Mouse (Mus musculus): Measurements from ENCODE around the gene Hnrnpa2b1. TPM values are rescaled to one million over a fixed set of nuclear protein-coding genes. Genes with fewer than 3 reads are reported as not detected.
A peak's percentile ranks its signal among the peaks of the same experiment; 100 is the strongest.

The Hnrnpa2b1 gene
- polyA plus RNA-seq, 1 experiment from 2014 or later: 712 TPM

- H3K27me3 ChIP-seq (ENCODE audit: control insufficient read depth, insufficient read depth, low read depth, low read length): peaks cover 23% of the 10 kb centered on the region
- WGBS (ENCODE audit: insufficient replicate concordance): 69% methylated on average over 9 of the region's 9 CpGs
- no peak overlapping the region for H3K4me2 ChIP-seq (ENCODE audit: low read depth, low read length)
- no peak for ATAC-seq (ENCODE audit: low read depth)
- no peak overlapping the region for H3K27ac ChIP-seq (ENCODE audit: low read length)
- no peak overlapping the region for H3K9ac ChIP-seq (ENCODE audit: low read depth, low read length)
- no peaks in the 10 kb centered on the region for H3K9me3 ChIP-seq (replicated peaks; ENCODE audit: control insufficient read depth, low read length)
- H3K36me3 ChIP-seq (ENCODE audit: control insufficient read depth, insufficient read depth): no peaks in the 10 kb centered on the region
- no peak overlapping the region for H3K4me3 ChIP-seq (ENCODE audit: low read depth, low read length)
- H3K4me1 ChIP-seq (ENCODE audit: control insufficient read depth, low read depth, low read length): no peaks in the 10 kb centered on the region
Observed at GRCm38 (mm10) chr6:51438826-51439330, 30.8 kb downstream of the Hnrnpa2b1 start.

- ATAC-seq (ENCODE audit: low read depth): no peak
- no peak overlapping the region for H3K4me2 ChIP-seq (ENCODE audit: low read depth, low read length)
- H3K4me3 ChIP-seq (ENCODE audit: low read depth, low read length): no peak overlapping the region
- no peaks in the 10 kb centered on the region for H3K36me3 ChIP-seq (ENCODE audit: control insufficient read depth, insufficient read depth)
- H3K27ac ChIP-seq (ENCODE audit: low read length): no peak overlapping the region
- no peak overlapping the region for H3K9ac ChIP-seq (ENCODE audit: low read depth, low read length)
- H3K27me3 ChIP-seq (ENCODE audit: control insufficient read depth, insufficient read depth, low read depth, low read length): peaks cover 35% of the 10 kb centered on the region
- H3K9me3 ChIP-seq (replicated peaks; ENCODE audit: control insufficient read depth, low read length): no peaks in the 10 kb centered on the region
- WGBS (ENCODE audit: insufficient replicate concordance): 57% methylated on average over 4 of the region's 4 CpGs
- H3K4me1 ChIP-seq (ENCODE audit: control insufficient read depth, low read depth, low read length): peaks cover 7% of the 10 kb centered on the region
Observed at GRCm38 (mm10) chr6:51437665-51438064, 32.0 kb downstream of the Hnrnpa2b1 start.

GRCm38 (mm10) chr6:51434270-51434669 lies 35.4 kb downstream of the Hnrnpa2b1 start:
- Histone ChIP-seq H3K9me3 (replicated peaks; ENCODE audit: control insufficient read depth, low read length) (no peaks in the 10 kb centered on the region), H3K9ac (ENCODE audit: low read depth, low read length) (no peak overlapping the region), H3K27me3 (ENCODE audit: control insufficient read depth, insufficient read depth, low read depth, low read length) (peaks cover 45% of the 10 kb centered on the region), H3K4me2 (ENCODE audit: low read depth, low read length) (no peak overlapping the region), H3K4me3 (ENCODE audit: low read depth, low read length) (no peak overlapping the region), H3K36me3 (ENCODE audit: control insufficient read depth, insufficient read depth) (no peaks in the 10 kb centered on the region), H3K4me1 (ENCODE audit: control insufficient read depth, low read depth, low read length) (peaks cover 13% of the 10 kb centered on the region), H3K27ac (ENCODE audit: low read length) (no peak overlapping the region)
- ATAC-seq (ENCODE audit: low read depth): no peak
- WGBS (ENCODE audit: insufficient replicate concordance): 35% methylated on average over 7 of the region's 7 CpGs

DNA sequence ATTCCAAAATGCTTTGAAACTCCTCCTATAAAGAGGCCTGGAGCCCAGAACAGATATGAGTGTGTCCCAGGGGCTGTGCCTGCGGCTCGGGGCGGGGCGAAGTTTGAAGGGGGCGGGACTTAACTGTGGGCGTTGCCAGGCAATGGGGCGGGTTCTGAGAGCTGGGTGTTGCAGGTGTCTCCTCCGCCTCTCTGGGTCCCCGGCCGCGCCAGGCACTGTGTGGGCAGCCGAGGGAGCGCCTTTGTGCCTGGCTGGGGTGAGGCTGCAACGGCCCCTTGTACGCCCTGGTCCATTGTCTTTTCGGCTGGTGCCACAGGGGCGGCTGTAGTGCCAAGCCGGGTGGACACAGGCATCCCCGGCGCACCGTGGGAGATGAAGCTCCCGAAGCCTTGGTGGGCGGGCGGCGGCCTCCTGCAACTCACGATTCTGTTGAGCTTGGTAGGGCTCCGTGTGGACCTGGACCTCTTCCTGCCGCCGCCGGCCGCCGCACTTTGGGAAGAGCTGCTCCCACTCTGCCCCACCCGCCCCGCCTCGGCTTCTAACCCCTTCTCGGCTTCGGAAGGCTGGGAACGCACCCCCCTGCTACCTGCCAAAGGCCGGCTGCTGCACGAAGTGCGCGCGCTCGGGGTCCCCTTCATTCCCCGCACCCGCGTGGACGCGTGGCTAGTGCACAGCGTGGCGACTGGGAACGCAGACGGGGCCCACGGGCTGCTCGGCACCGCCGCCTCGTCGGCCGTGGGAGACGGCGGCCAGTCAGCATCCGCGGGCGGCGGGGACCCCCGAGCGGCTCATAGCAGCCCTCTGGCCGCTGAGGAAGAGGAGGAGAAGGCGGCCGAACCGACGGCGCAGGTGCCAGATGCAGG lies 36.9 kb downstream of the Hnrnpa2b1 start, which contains the start of gene Nfe2l3:
TSS of gene Nfe2l3 (plus strand) at position 136 of the 863 bp plus-strand sequence.
- Histone ChIP-seq H3K9me3 (replicated peaks; ENCODE audit: control insufficient read depth, low read length) (no peaks in the 10 kb centered on the region), H3K4me3 (ENCODE audit: low read depth, low read length) (peak within 1 kb of the TSS; percentile 47), H3K27ac (ENCODE audit: low read length) (no peak within 1 kb of the TSS), H3K27me3 (ENCODE audit: control insufficient read depth, insufficient read depth, low read depth, low read length) (peaks cover 42% of the 10 kb centered on the region), H3K36me3 (ENCODE audit: control insufficient read depth, insufficient read depth) (no peaks in the 10 kb centered on the region), H3K4me2 (ENCODE audit: low read depth, low read length) (peak within 1 kb of the TSS; percentile 75), H3K4me1 (ENCODE audit: control insufficient read depth, low read depth, low read length) (peaks cover 13% of the 10 kb centered on the region), H3K9ac (ENCODE audit: low read depth, low read length) (no peak within 1 kb of the TSS)
- WGBS (ENCODE audit: insufficient replicate concordance): 1% methylated on average over 74 of the region's 74 CpGs
- peak; percentile 90 for ATAC-seq (ENCODE audit: low read depth)

DNA sequence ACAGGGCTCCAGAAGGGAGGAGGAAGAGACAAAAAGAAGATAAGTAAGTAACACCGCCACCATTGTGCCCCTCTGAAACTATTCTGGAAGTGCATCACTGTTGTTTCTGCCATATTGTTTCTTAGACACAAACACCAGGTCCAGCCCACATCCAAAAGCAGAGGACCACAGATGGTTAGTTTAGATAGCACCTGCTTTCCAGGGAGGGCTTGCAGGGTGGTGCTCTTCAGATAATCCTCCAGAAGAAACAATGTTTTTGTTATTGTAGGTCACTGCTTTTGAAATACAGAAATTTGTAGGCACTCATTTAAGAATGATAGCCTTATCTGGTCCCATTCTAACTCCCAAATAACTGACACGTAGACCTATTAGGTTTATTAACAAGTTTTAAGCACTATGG lies 45.2 kb downstream of the Hnrnpa2b1 start:
- peak; percentile 39; the same call in 1 of the 2 replicates for ATAC-seq (ENCODE audit: low read depth)
- Histone ChIP-seq H3K9ac (ENCODE audit: low read depth, low read length) (no peak overlapping the region), H3K36me3 (ENCODE audit: control insufficient read depth, insufficient read depth) (no peaks in the 10 kb centered on the region), H3K4me3 (ENCODE audit: low read depth, low read length) (no peak overlapping the region), H3K9me3 (replicated peaks; ENCODE audit: control insufficient read depth, low read length) (no peaks in the 10 kb centered on the region), H3K27ac (ENCODE audit: low read length) (no peak overlapping the region), H3K4me1 (ENCODE audit: control insufficient read depth, low read depth, low read length) (peaks cover 3% of the 10 kb centered on the region; the same call in 1 of the 2 replicates), H3K4me2 (ENCODE audit: low read depth, low read length) (no peak overlapping the region), H3K27me3 (ENCODE audit: control insufficient read depth, insufficient read depth, low read depth, low read length) (no peaks in the 10 kb centered on the region)
- WGBS (ENCODE audit: insufficient replicate concordance): 32% methylated on average over 2 of the region's 2 CpGs

- Histone ChIP-seq H3K27me3 (ENCODE audit: control insufficient read depth, insufficient read depth, low read depth, low read length) (no peaks in the 10 kb centered on the region), H3K4me1 (ENCODE audit: control insufficient read depth, low read depth, low read length) (peaks cover 3% of the 10 kb centered on the region; the same call in 1 of the 2 replicates), H3K4me3 (ENCODE audit: low read depth, low read length) (no peak overlapping the region), H3K36me3 (ENCODE audit: control insufficient read depth, insufficient read depth) (no peaks in the 10 kb centered on the region), H3K9ac (ENCODE audit: low read depth, low read length) (no peak overlapping the region), H3K9me3 (replicated peaks; ENCODE audit: control insufficient read depth, low read length) (no peaks in the 10 kb centered on the region), H3K4me2 (ENCODE audit: low read depth, low read length) (no peak overlapping the region), H3K27ac (ENCODE audit: low read length) (no peak overlapping the region)
- WGBS (ENCODE audit: insufficient replicate concordance): 33% methylated on average over 11 of the region's 11 CpGs
- ATAC-seq (ENCODE audit: low read depth): no peak
Observed at GRCm38 (mm10) chr6:51423466-51424122, 46.1 kb downstream of the Hnrnpa2b1 start.

DNA sequence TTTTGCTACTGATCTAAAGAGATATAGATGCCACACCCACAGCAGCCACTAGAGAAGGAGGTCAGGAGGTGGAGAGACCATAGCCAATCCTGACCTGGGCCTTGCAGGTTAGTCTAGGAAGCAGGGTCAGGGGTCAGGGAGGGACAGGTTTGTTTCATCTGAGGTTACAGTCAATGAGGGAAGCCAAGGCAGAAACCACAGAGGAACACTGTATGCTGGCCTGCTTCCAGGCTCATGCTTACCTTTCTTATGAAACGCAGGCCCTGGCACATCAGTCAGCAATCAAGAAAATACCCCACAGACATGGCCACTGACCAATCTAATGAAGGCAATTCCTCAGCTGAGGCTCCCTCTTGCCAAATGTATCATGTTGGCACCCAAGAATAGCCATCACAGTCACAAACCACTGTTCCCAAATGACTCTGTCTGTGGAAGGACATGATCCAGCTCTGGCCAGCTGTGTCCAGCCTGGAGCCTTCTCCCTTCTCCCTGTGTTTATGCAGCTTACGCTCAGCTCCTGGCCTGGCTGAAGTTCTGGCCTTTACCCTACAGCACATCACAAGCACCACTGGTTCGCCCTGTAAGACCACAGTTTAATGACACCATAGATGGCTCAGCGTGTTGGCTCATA lies 52.3 kb downstream of the Hnrnpa2b1 start:
- no peaks in the 10 kb centered on the region for H3K4me1 ChIP-seq (ENCODE audit: control insufficient read depth, low read depth, low read length)
- H3K27me3 ChIP-seq (ENCODE audit: control insufficient read depth, insufficient read depth, low read depth, low read length): no peaks in the 10 kb centered on the region
- H3K9me3 ChIP-seq (replicated peaks; ENCODE audit: control insufficient read depth, low read length): no peaks in the 10 kb centered on the region
- no peak for ATAC-seq (ENCODE audit: low read depth)
- no peak overlapping the region for H3K27ac ChIP-seq (ENCODE audit: low read length)
- H3K36me3 ChIP-seq (ENCODE audit: control insufficient read depth, insufficient read depth): no peaks in the 10 kb centered on the region
- no peak overlapping the region for H3K4me2 ChIP-seq (ENCODE audit: low read depth, low read length)
- WGBS (ENCODE audit: insufficient replicate concordance): 63% methylated on average over 4 of the region's 4 CpGs
- H3K9ac ChIP-seq (ENCODE audit: low read depth, low read length): no peak overlapping the region
- H3K4me3 ChIP-seq (ENCODE audit: low read depth, low read length): no peak overlapping the region

- WGBS (ENCODE audit: insufficient replicate concordance): 18% methylated on average over 1 of the region's 1 CpGs
- H3K9ac ChIP-seq (ENCODE audit: low read depth, low read length): no peak overlapping the region
- no peak overlapping the region for H3K4me3 ChIP-seq (ENCODE audit: low read depth, low read length)
- no peak overlapping the region for H3K27ac ChIP-seq (ENCODE audit: low read length)
- no peaks in the 10 kb centered on the region for H3K4me1 ChIP-seq (ENCODE audit: control insufficient read depth, low read depth, low read length)
- no peak for ATAC-seq (ENCODE audit: low read depth)
- no peaks in the 10 kb centered on the region for H3K36me3 ChIP-seq (ENCODE audit: control insufficient read depth, insufficient read depth)
- H3K27me3 ChIP-seq (ENCODE audit: control insufficient read depth, insufficient read depth, low read depth, low read length): no peaks in the 10 kb centered on the region
- no peak overlapping the region for H3K4me2 ChIP-seq (ENCODE audit: low read depth, low read length)
- no peaks in the 10 kb centered on the region for H3K9me3 ChIP-seq (replicated peaks; ENCODE audit: control insufficient read depth, low read length)
Observed at GRCm38 (mm10) chr6:51416433-51416832, 53.3 kb downstream of the Hnrnpa2b1 start.
